Mouse (Mus musculus) embryonic fibroblast, embryonic 13.5 days (primary cell): ENCODE measurements around the gene Ablim2. TPM values are rescaled to one million over a fixed set of nuclear protein-coding genes. Genes with fewer than 3 reads are reported as not detected.

Experiments
- H3K27ac ChIP-seq: 2 replicates; pipeline ENCODE4 v1.5.1; 2012; ENCODE audit warnings: low read length, control low read depth, inconsistent platforms; ENCODE audit not compliant: insufficient read depth
- H3K4me1 ChIP-seq: 2 replicates; pipeline ENCODE4 v1.6.1; 2011; ENCODE audit warnings: low read length; ENCODE audit not compliant: control insufficient read depth, insufficient read depth
- H3K4me3 ChIP-seq: 2 replicates; pipeline ENCODE4 v1.5.1; 2011; ENCODE audit warnings: mild to moderate bottlenecking, control low read depth, low read length; ENCODE audit not compliant: insufficient read depth
- CTCF ChIP-seq: IDR thresholded peaks from 2 replicates; pipeline ENCODE4 v1.5.1; 2011; ENCODE audit warnings: mild to moderate bottlenecking, control low read depth, low read length, moderate library complexity, borderline replicate concordance; ENCODE audit not compliant: insufficient read depth
- POLR2A ChIP-seq: IDR thresholded peaks from 2 replicates; pipeline ENCODE4 v1.6.1; 2011; ENCODE audit warnings: low read depth, mild to moderate bottlenecking, control low read depth, low read length, moderate library complexity
- polyA plus RNA-seq: library from polyadenylated mRNA; stranded (reverse); fragments of >200 nt; gene quantifications from 2 replicates; pipeline ENCODE4 v1.2.4, GENCODE M21; 2011; ENCODE audit warnings: low read depth; ENCODE audit not compliant: missing spikeins, insufficient read length

The Ablim2 gene
- polyA plus RNA-seq, 1 experiment, result not detected

GRCm38 (mm10) chr5:35920076-35920475 is 162.4 kb downstream of the Ablim2 start:
- Histone ChIP-seq H3K4me1 (peaks cover 44% of the 10 kb centered on the region), H3K4me3 (no peak overlapping the region), H3K27ac (peak overlapping the region; percentile 21)
- TF ChIP-seq POLR2A, result no peak
- TF ChIP-seq CTCF, result no peak

DNA sequence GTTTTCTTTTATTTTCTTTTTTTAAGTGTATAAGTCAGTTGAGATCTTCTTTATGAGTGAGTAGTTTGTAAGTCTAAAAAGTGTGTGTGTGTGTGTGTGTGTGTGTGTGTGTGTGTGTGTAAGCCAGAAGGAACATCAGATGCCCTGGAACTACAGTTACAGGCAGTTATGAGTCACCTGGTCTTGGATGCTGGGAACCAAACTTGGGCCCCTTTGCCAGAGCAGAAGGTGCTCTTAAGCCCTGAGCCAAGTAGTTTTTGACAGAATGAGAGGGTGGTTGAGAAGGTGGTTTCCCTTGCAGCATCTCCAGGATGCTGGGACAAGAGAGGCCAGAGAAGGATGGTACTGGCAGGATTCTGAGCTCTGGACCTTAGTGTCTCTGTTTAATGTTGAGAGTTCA is 162.9 kb downstream of the Ablim2 start:
- no peak for TF ChIP-seq POLR2A
- TF ChIP-seq CTCF, result no peak
- peaks cover 40% of the 10 kb centered on the region for H3K4me1 ChIP-seq

GRCm38 (mm10) chr5:35921141-35921540 is 163.5 kb downstream of the Ablim2 start:
- Histone ChIP-seq H3K27ac (peak overlapping the region; percentile 96), H3K4me3 (no peak overlapping the region), H3K4me1 (peaks cover 40% of the 10 kb centered on the region)
- TF ChIP-seq CTCF (no peak), POLR2A (no peak)

More for the DNA sequence above, 162.9 kb downstream of the Ablim2 start:
- Histone ChIP-seq H3K4me3 (no peak overlapping the region), H3K27ac (peak overlapping the region; percentile 96)

DNA sequence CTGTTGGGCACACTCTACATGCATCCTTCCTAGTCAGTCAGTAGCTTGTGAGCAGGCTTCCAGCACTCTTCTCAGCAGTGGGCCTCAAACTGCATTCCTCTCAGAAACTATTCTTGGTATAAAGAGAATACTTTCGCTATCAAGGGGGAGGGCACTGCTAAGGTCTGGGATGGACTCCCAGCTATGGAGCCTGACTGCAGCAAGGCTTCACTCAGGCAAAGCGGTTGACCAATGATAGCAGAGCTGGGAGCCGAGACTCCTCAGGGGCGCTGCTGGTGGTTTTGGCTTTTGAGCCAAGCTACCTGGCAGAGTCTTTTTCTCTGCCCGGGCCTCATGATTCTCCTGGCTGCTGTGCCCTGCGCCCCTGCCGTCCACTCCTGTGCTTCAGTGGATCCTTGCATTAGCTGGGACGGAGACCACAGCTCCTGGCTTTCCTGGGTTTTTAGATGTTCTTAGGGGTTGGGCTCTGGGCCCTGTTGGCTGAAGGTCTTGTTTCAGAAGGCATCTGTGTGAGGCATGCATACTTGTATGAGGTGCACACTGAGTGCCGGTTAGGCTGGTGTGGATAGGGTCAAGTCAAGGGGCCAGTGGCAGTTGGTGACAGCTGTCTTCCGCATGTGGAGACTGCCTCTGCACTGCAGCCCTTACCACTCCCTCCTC is 164.0 kb downstream of the Ablim2 start:
- no peak overlapping the region for H3K4me3 ChIP-seq
- TF ChIP-seq POLR2A (peak; percentile 59), CTCF (no peak)
- H3K4me1 ChIP-seq, result peaks cover 40% of the 10 kb centered on the region
- peak overlapping the region; percentile 96 for H3K27ac ChIP-seq

DNA sequence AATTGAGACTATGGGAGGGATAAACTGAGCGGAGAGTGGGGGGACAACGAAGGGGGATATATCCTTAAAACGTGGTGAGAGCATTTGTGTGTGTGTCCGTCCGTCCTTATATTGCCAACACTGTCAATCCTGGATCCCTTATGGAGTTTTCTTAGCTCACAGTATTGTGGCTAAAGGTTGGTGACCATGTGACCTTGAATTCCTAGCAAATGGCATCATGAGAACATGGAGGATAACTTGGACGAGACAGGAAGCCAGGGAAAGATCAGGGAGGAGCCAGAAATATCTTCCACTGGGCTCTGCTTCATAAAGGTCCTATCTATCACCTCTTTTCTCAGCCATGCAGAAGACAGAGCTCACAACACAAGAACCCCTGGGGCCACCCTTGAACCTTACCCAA is 165.8 kb downstream of the Ablim2 start:
- H3K4me1 ChIP-seq, result peaks cover 38% of the 10 kb centered on the region
- H3K27ac ChIP-seq, result peak overlapping the region; percentile 58; the same call in 1 of the 2 replicates
- TF ChIP-seq CTCF (no peak), POLR2A (no peak)
- H3K4me3 ChIP-seq, result no peak overlapping the region

DNA sequence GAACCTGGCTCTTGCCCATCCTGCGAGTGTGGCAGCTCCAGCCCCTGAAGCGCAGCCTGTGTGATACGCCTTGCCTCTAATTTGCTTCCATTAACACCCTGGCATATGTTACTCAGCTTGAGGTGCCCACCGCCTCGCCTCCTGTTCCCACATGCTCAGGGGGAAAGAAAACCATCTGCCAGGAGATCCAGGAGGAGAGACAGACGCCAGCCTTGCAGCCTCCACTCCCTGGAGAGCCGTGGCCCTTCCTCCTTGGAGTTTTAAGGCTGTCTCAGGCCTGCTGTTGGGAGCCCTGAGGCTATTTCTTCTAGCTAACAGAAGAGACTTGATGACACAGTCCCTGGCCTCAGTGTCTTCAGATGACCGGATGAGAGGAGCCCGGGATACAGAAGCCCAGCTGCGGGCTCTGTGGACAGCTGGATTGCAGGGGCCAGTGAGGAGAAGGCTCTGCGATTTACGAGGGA is 167.5 kb downstream of the Ablim2 start:
- TF ChIP-seq CTCF (no peak), POLR2A (no peak)
- Histone ChIP-seq H3K27ac (0 out of 2 replicates have a peak overlapping the region, but pooled peaks have one; percentile 3), H3K4me1 (peaks cover 34% of the 10 kb centered on the region), H3K4me3 (no peak overlapping the region)

DNA sequence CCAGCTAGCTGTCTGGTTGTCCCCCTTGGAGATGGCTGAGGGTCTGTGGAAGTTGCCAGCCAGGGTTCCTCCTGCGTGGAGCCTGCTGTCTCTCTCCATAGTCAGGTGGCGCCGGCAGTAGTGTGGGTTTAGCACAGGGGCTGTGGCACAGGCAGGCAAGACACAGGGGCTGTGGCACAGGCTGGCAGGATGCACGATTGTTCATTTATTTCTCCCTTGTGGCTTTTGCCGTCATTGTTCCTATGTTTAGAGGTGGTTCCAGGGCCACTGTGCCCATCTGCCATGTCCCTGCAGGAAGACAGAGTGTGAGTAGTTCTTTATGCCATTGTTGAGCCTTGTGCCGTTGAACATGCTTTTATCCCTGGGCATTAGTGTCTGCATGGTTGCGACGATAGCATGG is 168.8 kb downstream of the Ablim2 start:
- no peak for TF ChIP-seq CTCF
- TF ChIP-seq POLR2A, result no peak
- H3K4me3 ChIP-seq, result no peak overlapping the region
- peaks cover 28% of the 10 kb centered on the region for H3K4me1 ChIP-seq
- H3K27ac ChIP-seq, result no peak overlapping the region

- Histone ChIP-seq H3K4me1 (peaks cover 8% of the 10 kb centered on the region; the same call in 1 of the 2 replicates), H3K4me3 (no peak overlapping the region), H3K27ac (peak overlapping the region; percentile 71)
- TF ChIP-seq POLR2A (no peak), CTCF (no peak)
Observed at GRCm38 (mm10) chr5:35931296-35931695, 173.6 kb downstream of the Ablim2 start.

GRCm38 (mm10) chr5:35933059-35933458 is 175.4 kb downstream of the Ablim2 start:
- Histone ChIP-seq H3K4me1 (peaks cover 8% of the 10 kb centered on the region; the same call in 1 of the 2 replicates), H3K4me3 (no peak overlapping the region), H3K27ac (no peak overlapping the region)
- TF ChIP-seq POLR2A (no peak), CTCF (no peak)

Other genes with a start within 250 kb of the Ablim2 start
- 3.4 and 7.8 TPM in 2 replicates for gene Cpz, start 232.2 kb upstream of the Ablim2 start, polyA plus RNA-seq
- 5.5 and 5.6 TPM in 2 replicates for gene Trmt44, start 182.8 kb upstream of the Ablim2 start, polyA plus RNA-seq
- gene Acox3, start 174.8 kb upstream of the Ablim2 start, polyA plus RNA-seq, result 22.4 and 24.9 TPM in 2 replicates
- 9.8 and 19.2 TPM in 2 replicates for gene Htra3, start 78.1 kb upstream of the Ablim2 start, polyA plus RNA-seq
- 0.60 TPM in 1 of 2 replicates, not detected in the other for gene Sh3tc1, start 17.9 kb upstream of the Ablim2 start, polyA plus RNA-seq
- 64.3 and 71.8 TPM in 2 replicates for gene Afap1, start 135.4 kb downstream of the Ablim2 start, polyA plus RNA-seq